Mouse (Mus musculus) embryonic stem cell, embryonic (primary cell): ENCODE measurements around the gene Cd44.

ENCODE experiments used
- CTCF ChIA-PET, 4 experiments: fragments of 300-600 bp in 2 of 4; fragments of 350-600 bp in 2 of 4; sonication (Branson Sonifier 250); formaldehyde crosslinking; loops; one replicate each; lab custom pipeline; 2022; ENCODE audit warnings: inconsistent platforms in 2 of 4; lab: Charles Lee
- POLR2A ChIA-PET, 4 experiments: fragments of 300-600 bp in 2 of 4; fragments of 350-600 bp in 2 of 4; sonication (Branson Sonifier 250); formaldehyde crosslinking; loops; one replicate each; lab custom pipeline; 2022; ENCODE audit warnings: antibody characterized with exemption in 4 of 4, inconsistent platforms in 1 of 4; lab: Charles Lee

Cd44 gene

DNA sequence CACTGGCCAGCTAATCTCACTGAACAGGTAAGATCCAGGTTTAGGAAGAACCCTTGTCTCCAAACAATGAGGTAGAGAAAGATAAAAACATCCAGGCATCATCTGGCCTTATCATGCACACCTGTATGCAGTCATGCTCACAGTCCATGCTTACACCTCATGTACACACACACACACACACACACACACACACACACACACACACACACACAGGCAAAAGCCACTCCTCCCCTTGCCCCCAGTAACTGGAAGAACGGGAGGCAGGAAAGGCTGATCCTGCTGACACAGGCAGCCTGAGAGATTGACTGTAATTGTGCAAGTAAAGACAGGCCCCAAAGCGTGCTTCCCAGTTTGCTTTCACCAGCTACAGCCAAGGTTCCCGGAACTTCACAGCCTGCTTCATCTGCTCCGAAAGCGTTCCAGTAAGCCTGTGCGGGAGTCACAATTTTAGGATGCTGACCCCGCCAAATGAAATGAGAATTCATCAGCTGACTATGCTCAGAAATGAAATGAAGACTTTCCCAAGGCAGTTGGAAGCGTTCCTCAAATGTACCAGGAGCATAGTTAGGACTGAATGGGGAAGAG, 19.4 kb downstream of the Cd44 start:
- POLR2A ChIA-PET: interaction anchor here in 1 of 4 experiments (0.7 to 1.2 kb wide), 2 partner anchors 9 to 141 kb away, joined by 3 read pairs; no protein-coding TSS in a partner anchor
- CTCF ChIA-PET: interaction anchor here in 1 of 4 experiments (0.9 kb wide), 1 partner anchor 1229 kb away, joined by 4 read pairs; no protein-coding TSS in a partner anchor

DNA sequence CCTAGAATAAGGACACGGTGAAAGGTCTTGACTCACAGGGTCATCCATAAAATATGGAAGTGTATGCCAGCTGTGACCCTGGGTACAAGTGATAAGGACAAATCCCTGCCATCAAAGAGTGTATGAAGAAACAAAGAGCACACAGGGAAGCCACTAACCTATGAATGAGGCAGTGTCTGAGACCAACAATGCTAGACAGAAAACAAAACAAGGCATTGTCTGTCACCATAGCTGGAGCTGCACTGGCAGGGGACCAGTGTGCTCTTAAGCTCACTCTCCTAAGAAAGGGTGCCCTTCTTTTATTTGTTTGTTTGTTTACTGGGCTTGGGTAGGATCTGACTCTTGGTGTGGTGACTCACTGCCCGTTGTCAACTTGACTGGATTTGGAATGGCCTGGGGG, 23.0 kb downstream of the Cd44 start:
- ChIA-PET POLR2A (interaction anchor here in 1 of 4 experiments (0.9 kb wide), 1 partner anchor 568 kb away, joined by 3 read pairs; no protein-coding TSS in a partner anchor), CTCF (no interaction called here)

DNA sequence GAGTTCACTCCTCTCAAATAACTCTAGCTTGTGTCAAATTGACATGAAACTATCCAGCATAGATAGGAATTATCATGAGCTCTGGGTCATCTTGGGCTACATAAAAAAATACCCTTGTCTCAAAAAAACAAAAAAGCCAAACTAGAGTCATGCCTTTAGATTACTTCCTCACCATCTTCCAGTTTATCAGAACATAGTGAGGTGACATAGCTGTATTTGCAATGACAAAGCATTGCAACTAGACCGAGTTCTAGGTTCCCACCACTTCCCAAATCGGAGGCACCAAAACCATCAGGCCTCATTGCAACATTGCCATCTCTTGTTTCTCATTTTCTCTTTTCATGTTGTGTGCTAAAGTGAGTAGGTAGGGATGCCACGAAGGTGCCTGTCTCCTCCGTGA, 24.0 kb downstream of the Cd44 start:
- ChIA-PET CTCF (no interaction called here), POLR2A (interaction anchor here in 1 of 4 experiments (0.6 to 1.5 kb wide), 3 partner anchors 11 to 693 kb away, joined by 3 read pairs; no protein-coding TSS in a partner anchor)

DNA sequence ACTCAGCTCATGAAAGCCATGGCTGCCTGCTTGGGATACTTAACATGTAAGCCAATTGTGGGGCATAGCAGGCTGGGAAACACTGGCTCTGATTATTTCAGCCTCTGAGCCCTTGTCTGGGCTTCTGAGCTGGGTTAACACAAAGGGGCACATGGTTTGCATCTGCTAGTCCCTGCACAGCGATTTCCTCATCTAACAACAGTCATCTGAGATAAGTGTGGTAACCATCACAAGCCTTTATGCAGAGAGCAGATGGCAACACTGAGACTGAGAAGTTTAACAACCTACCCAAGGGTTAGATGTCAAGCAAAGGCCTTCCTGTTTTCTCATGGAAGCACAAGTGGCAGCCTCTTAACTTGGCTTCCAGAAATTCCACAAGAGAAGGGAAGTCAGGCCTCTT, 25.3 kb downstream of the Cd44 start:
- CTCF ChIA-PET: no interaction called here

DNA sequence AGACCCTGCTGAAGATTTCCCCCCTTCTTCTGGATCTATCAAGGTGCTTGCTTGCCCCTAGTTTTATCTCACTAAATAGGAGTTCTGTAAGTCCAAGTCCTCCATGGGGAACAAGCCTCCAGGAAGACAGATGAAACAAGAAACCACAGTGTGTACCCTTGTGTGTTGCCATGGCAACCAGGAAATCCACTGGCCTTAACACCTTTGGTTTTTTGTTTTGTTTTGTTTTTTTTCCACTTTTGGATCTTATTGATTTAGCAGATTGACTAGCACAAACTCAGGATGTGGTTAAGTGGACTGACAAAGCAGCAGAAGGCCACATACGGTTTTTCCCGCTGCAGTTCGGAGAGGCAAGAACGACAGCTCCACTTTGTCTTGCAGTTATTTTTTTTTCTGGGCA, 27.6 kb downstream of the Cd44 start:
- POLR2A ChIA-PET: interaction anchor here in 1 of 4 experiments (1.0 kb wide), 1 partner anchor 9 kb away, joined by 3 read pairs; no protein-coding TSS in a partner anchor
- CTCF ChIA-PET: no interaction called here

More for the DNA sequence above, 25.3 kb downstream of the Cd44 start:
- POLR2A ChIA-PET: interaction anchor here in 1 of 4 experiments (1.5 kb wide), 1 partner anchor 12 kb away, joined by 3 read pairs; no protein-coding TSS in a partner anchor

DNA sequence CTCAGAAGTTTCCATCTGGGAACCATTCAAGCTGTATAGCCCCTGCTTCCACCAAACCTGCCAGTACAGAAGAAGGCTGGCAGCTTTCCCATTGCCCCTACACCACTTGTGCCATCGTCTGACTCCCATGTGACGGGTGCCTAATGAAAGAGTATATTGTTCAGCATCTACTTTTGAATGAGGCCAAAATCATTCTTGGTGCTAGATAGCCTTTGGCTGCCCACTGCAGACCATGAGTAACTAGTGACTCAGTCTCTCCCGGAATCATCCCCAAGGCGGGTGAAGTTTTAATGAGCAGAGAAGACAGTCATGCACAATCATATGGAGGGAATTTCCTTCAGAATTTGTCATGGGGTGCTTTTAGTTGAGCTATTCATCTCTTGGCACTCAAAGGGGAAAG, 28.3 kb downstream of the Cd44 start:
- ChIA-PET POLR2A (no interaction called here), CTCF (interaction anchor here in 1 of 4 experiments (0.6 kb wide), 1 partner anchor 1010 kb away, joined by 3 read pairs; no protein-coding TSS in a partner anchor)

DNA sequence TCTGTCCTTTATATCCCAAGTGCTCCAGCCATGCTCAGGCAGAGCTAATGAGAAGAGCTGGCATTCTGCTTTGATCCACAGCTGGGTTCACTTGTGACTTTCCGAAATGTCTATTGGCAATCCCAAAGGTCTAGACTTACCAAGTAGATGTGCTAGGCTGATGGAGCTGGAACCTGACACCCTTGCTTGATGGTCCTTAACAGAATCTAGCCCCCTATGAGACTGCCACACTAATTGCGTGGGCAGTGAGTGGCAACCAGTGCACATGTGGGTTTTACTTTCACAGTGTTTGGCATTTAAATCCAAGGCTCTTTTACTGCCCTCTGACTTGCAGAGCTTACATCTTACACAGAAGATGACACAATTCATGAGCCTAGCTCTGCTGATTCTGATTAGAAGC, 29.0 kb downstream of the Cd44 start:
- CTCF ChIA-PET: interaction anchor here in 1 of 4 experiments (0.6 kb wide), 1 partner anchor 1009 kb away, joined by 3 read pairs; no protein-coding TSS in a partner anchor

DNA sequence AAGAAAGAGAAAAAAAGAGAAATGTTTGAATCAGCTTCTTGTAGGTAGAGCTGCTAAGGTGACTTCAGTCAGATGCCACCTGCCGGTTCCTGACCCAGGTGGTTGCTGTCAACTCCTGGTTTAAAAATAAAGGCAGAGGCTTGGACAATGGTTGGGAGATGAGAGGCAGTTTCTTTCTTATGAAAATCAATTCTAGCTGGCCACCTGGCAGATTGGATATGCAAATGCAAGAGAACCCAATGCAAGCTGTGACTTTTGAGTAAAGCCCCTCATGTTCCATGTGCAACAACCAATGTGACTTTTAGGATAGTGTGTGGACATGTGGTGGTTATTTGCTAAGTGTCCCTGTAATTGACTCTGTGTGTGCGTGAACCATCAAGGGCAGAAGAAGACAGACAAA, 33.0 kb downstream of the Cd44 start:
- ChIA-PET POLR2A (no interaction called here), CTCF (no interaction called here)

More for the DNA sequence above, 29.0 kb downstream of the Cd44 start:
- POLR2A ChIA-PET: interaction anchor here in 1 of 4 experiments (0.6 kb wide), 1 partner anchor 1941 kb away, joined by 7 read pairs; no protein-coding TSS in a partner anchor

DNA sequence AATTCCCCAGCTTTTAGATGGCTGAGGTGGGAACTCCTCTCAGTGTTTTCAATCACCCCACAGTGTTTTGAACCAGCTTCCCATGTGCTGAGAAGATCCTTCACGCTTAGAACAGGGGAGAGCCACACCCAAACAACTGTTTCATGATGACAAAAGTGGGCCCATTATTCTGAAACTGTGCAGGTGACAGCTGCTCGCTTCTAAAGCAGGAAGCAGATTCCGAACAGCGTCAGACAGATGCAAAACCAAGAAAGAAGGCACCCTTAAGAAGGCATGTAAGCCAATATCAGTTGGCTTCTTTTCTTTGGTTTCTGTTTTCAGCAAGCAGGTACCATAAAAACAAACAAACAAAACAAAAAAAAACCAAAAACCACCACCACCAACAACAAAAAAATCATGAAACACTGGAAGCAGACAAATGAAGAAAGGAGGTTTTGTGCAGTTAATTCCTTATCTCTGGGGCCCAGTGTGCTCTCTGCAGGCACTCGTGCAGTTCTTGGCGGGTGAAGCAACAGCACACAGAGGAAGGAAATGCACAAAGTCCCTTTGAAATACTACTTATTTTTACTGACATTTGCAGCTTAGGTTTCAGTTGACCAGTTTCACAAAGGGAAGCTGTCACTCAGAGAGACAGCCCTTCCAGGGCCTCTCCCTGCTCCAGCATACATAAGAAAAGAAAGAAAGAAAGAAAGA, 33.9 kb downstream of the Cd44 start:
- POLR2A ChIA-PET: interaction anchor here in 1 of 4 experiments (0.6 kb wide), 1 partner anchor 337 kb away, joined by 3 read pairs; no protein-coding TSS in a partner anchor
- CTCF ChIA-PET: no interaction called here

DNA sequence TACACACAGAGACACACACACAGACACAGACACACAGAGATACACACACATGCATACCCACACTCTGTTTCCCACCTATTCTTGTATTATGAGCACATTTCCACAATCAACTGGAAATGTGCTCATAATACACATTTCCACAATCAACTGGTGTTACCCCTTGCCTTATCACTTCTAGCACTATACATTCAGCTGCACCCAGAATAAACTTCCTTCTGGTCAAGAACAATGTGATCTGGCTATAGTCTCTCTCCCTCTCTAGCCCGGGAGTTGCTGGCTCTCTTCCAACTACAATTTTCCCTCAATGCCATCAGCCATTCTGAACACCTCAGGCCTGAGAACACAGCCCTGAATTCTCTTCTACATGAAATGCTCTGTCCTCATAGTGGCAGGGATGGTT, 34.9 kb downstream of the Cd44 start:
- CTCF ChIA-PET: no interaction called here
- POLR2A ChIA-PET: interaction anchor here in 1 of 4 experiments (0.7 kb wide), 1 partner anchor 91 kb away, joined by 3 read pairs; no protein-coding TSS in a partner anchor

DNA sequence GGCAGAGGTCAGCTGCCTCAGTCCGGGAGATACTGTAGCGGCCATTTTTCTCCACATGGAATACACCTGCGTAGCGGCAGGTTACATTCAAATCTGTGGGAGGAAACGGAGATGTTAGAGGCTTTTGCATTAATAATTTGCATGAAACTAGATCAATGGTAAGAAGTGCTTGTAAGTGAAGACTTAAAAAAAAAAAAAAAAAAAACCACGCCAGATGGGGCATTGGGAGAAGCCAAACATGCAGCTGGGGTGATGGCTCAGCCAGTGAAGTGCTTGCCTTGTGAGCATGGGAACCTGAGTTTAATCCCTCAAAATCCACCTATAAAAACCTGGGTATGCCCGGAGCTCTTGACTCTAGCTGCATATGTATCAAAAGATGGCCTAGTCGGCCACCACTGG, 36.1 kb downstream of the Cd44 start:
- ChIA-PET CTCF (interaction anchor here in 1 of 4 experiments (1.1 kb wide), 1 partner anchor 121 kb away, joined by 5 read pairs; no protein-coding TSS in a partner anchor), POLR2A (no interaction called here)

DNA sequence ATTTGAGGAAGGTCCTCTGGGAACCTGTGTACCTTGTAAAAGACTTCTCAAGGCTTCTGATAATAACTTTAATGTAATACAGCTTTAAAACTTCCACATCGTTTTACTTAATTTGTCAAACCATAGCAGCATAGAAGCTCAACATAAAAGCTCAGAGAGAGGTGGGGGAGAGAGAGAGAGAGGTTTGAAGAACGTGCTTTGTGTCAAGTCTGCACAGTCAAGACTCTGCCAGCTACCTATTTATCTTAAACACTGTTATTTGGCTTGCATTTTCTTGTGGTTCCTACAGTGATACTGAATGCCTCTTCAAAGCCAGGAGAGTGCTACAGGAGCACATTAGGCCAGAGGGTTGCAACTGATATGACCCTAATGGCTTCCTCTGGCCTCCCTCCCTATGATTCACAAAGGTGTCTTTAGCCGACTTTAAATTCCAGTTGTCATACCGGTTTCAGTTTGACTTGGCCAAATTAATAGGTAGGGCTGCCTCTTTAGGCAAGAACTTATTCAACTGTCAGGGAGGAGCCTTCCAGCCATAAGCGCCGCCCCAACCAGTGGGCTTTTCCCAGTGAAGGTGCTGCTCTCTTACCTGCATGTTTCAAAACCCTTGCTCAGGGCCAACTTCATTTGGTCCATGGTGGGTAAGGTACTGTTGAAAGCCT, 36.6 kb downstream of the Cd44 start:
- ChIA-PET CTCF (interaction anchor here in 1 of 4 experiments (1.1 kb wide), 1 partner anchor 120 kb away, joined by 5 read pairs; no protein-coding TSS in a partner anchor), POLR2A (interaction anchor here in 1 of 4 experiments (1.1 kb wide), 1 partner anchor 9 kb away, joined by 3 read pairs; no protein-coding TSS in a partner anchor)

DNA sequence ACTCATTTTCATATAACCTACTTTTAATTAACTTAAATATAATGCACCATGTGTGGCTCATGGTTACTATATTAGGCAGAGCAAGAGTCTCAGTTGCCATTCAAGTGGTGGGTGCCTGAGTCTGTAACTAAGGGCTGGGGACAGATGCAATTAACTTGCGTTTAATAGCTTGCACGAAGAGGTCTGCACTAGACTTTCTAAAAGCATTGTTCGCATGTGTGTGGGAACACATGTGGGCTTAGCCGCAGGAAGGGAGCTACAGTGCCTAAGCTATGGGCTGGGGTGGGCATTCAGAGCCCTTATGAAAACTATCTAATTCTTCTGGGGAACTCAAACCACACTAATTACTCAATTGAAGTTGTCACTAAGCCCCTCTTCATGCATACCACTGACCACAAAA, 37.4 kb downstream of the Cd44 start:
- POLR2A ChIA-PET: interaction anchor here in 1 of 4 experiments (1.1 kb wide), 1 partner anchor 10 kb away, joined by 3 read pairs; no protein-coding TSS in a partner anchor
- CTCF ChIA-PET: interaction anchor here in 1 of 4 experiments (0.9 to 1.1 kb wide), 2 partner anchors 60 to 119 kb away, joined by 3 to 5 read pairs; no protein-coding TSS in a partner anchor

DNA sequence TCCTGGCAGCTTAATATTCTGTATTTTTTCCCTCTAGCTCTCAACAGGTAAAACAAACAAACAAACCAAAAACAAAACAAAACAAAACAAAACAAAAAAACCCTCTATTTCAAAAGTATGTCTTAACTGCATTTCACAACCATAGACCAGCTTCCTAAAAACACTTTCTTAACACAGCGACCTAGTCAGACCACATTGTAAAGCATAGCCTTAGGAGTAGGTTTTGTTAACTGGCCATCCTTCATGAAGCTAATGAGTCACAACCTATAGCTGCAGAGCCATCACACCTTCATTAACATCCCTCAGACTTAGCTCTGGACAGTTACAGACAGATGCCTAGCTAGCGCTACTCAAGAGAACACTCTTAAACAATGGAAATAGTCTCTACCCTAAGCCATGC, 37.9 kb downstream of the Cd44 start:
- CTCF ChIA-PET: interaction anchor here in 1 of 4 experiments (0.9 kb wide), 1 partner anchor 59 kb away, joined by 3 read pairs; no protein-coding TSS in a partner anchor
- POLR2A ChIA-PET: no interaction called here

DNA sequence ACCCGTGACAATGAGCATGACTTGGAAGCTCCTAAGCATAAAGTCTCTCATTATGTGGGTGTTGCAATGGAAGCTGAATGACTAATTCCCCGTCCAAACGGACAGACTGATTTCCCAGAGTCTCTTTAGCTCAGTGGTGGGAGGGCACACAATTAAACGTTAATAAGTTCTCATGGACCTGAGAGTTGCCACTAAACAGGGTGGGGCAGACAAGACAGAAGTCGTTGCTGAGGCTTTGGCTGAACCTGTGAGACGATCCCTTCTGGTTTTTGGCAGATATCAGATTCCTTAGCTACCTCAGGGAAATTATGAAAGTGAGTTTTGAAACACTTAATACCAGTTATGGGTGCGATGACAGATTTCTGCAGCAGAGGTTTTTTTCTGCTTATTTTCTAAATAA, 38.8 kb downstream of the Cd44 start:
- ChIA-PET POLR2A (no interaction called here), CTCF (no interaction called here)

DNA sequence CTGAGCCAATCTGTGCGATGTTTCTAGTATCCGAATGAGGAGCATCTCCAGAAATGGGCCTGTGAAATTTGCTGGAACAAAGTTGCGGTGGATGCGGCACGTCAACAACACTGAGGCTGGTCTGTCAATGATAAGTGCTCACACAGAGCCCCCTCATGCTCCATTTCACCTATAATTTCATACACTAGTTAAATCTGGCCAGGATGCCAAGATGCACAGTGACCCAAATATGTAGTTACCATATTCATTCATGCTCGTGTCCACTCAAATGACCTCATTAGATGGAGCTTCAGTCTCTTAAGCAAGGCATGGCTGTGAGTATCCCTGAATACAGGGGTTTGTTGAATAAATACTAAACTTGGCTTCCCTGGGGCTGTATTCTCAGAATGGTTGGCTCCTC, 43.2 kb downstream of the Cd44 start:
- POLR2A ChIA-PET: no interaction called here
- CTCF ChIA-PET: no interaction called here

DNA sequence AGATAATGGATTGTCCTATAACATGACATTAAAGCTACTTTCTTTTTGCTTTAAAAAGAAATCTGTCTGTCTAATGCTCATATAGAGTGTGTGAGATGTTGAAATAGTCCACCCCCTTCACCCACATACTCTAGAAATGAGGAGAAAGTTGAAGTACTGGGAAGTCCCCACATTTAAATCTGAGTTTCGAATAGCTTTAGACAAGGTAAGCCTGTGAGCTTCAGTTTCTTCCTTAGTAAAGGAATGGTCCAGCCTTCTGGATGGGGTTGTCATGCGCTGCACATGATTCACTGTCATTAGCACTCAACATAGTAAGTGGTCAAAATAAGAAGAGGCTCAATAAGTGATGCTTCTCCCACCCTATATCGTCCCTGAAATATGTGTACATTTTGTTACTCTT, 48.2 kb downstream of the Cd44 start:
- ChIA-PET CTCF (no interaction called here), POLR2A (no interaction called here)

DNA sequence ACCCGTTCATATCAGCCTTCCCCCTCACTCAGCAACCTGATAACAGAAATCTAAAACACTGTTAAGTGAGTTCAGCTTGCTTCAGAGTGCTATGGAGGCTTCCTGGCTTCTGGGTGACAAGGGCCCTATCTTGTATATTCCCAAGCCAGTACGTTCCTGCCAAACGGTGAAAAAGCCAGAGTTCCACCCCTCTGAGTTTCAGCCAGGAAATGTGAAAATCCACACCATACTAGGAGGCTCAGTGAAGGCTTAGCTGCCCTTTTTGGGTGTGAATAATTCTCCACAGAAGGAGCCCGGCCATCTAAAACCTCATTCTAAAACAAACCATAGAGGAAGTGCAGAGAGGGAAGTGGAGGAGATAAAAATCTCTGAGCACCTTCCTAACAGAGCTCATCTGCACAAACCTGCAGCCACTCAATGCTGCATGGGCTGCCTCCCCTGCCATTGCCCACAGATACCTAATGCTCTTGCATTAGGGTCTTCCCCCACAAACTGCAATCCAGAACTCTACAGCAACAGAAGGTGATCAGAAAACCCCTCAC, 49.5 kb downstream of the Cd44 start:
- ChIA-PET CTCF (no interaction called here), POLR2A (no interaction called here)

DNA sequence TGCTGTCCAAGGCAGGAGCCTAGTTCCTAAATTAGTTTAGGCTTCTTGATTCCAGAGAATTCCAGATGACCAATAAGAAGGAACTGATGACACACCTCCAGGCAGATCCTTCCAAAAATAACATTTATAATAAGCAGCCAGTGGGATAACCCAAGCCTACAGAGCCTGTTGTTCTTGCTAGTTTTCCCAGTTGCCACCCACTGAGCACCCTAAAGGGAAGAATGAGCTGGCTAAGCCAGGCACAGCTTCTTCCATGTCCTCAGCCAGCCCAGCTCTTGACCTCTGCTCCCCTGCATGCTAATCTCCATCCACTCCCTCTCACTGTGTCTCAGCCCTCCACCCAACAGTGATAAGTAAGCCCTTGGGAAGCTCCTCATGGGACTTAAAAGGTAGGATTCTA, 51.4 kb downstream of the Cd44 start:
- ChIA-PET POLR2A (no interaction called here), CTCF (interaction anchor here in 1 of 4 experiments (1.1 kb wide), 1 partner anchor 26 kb away, joined by 3 read pairs; no protein-coding TSS in a partner anchor)
